Mouse (Mus musculus) MEL (cell line): Measurements from ENCODE around the gene Sf3b4. TPM values are rescaled to one million over a fixed set of nuclear protein-coding genes. Genes with fewer than 3 reads are reported as not detected.

Source experiments
- DNase-seq: peaks from one replicate; pipeline ENCODE4 v3.0.0; 2011; ENCODE audit warnings: low read depth, low spot score
- H3K27ac ChIP-seq: 2 replicates; pipeline ENCODE4 v1.5.1; 2012; ENCODE audit warnings: low read depth, mild to moderate bottlenecking, control low read depth, low read length, moderate library complexity; ENCODE audit not compliant: control insufficient read depth
- H3K27me3 ChIP-seq, 2 experiments: fragments of 150-350 bp in 1 of 2; sonication (generic) in 1 of 2; 2 replicates each; pipeline ENCODE4 v1.6.1; 2012; ENCODE audit warnings: low read length in 2 of 2, mild to moderate bottlenecking in 2 of 2, improper control_type of control experiment in 1 of 2, moderate library complexity in 1 of 2; ENCODE audit not compliant: insufficient read depth in 2 of 2, control insufficient read depth in 1 of 2
- H3K36me3 ChIP-seq, 2 experiments: 2 replicates each; pipeline ENCODE4 v1.6.1; 2012 to 2014; ENCODE audit warnings: low read length in 2 of 2, improper control_type of control experiment in 1 of 2, inconsistent platforms in 1 of 2, mild to moderate bottlenecking in 1 of 2; ENCODE audit not compliant: insufficient read depth in 2 of 2, control insufficient read depth in 1 of 2
- H3K4me1 ChIP-seq, 2 experiments: fragments of 150-350 bp in 1 of 2; sonication (generic) in 1 of 2; 2 replicates each; pipeline ENCODE4 v1.6.1; 2012; ENCODE audit warnings: low read length in 2 of 2, improper control_type of control experiment in 1 of 2, mild to moderate bottlenecking in 1 of 2; ENCODE audit not compliant: insufficient read depth in 2 of 2, control insufficient read depth in 1 of 2
- H3K4me3 ChIP-seq, 2 experiments: fragments of 150-350 bp in 1 of 2; sonication (generic) in 1 of 2; 2 replicates each; pipeline ENCODE4 v1.5.1; 2012; ENCODE audit warnings: low read depth in 2 of 2, low read length in 2 of 2, mild to moderate bottlenecking in 2 of 2, moderate library complexity in 2 of 2, control low read depth in 1 of 2, improper control_type of control experiment in 1 of 2; ENCODE audit not compliant: control insufficient read depth in 1 of 2, insufficient read depth in 1 of 2
- H3K79me2 ChIP-seq: 2 replicates; pipeline ENCODE4 v1.6.1; 2012; ENCODE audit warnings: mild to moderate bottlenecking, low read length, moderate library complexity; ENCODE audit not compliant: control insufficient read depth, poor library complexity, insufficient read depth
- H3K9ac ChIP-seq: 2 replicates; pipeline ENCODE4 v1.6.1; 2012; ENCODE audit warnings: low read depth, mild to moderate bottlenecking, control low read depth, low read length, moderate library complexity; ENCODE audit not compliant: control insufficient read depth, poor library complexity, severe bottlenecking
- H3K9me3 ChIP-seq: fragments of 150-350 bp; sonication (generic); replicated peaks from 2 replicates; pipeline ENCODE4 v1.6.1; 2012; ENCODE audit warnings: mild to moderate bottlenecking, low read length, improper control_type of control experiment, moderate library complexity; ENCODE audit not compliant: insufficient read depth
- BHLHE40 ChIP-seq: IDR thresholded peaks from 2 replicates; pipeline ENCODE4 v1.6.1; 2012; ENCODE audit warnings: low read depth, mild to moderate bottlenecking, inconsistent platforms, low read length, improper control_type of control experiment, borderline replicate concordance
- CHD1 ChIP-seq: IDR thresholded peaks from 2 replicates; pipeline ENCODE4 v1.6.1; 2012; ENCODE audit warnings: low read depth, mild to moderate bottlenecking, inconsistent platforms, low read length, improper control_type of control experiment
- CHD2 ChIP-seq: IDR thresholded peaks from 2 replicates; pipeline ENCODE4 v1.6.1; 2011; ENCODE audit warnings: low read length, improper control_type of control experiment
- CTCF ChIP-seq, 3 experiments: IDR thresholded peaks in 2 of 3; conservative IDR thresholded peaks in 1 of 3; 2 replicates each; pipeline ENCODE4 v1.5.1; 2011 to 2012; ENCODE audit warnings: low read length in 3 of 3, low read depth in 2 of 3, mild to moderate bottlenecking in 2 of 3, improper control_type of control experiment in 1 of 3, inconsistent platforms in 1 of 3, mixed read lengths in 1 of 3, moderate library complexity in 1 of 3; ENCODE audit not compliant: control insufficient read depth in 1 of 3, insufficient read depth in 1 of 3, poor library complexity in 1 of 3, severe bottlenecking in 1 of 3
- E2F4 ChIP-seq: IDR thresholded peaks from 2 replicates; pipeline ENCODE4 v1.6.1; 2011; ENCODE audit warnings: low read depth, low read length, improper control_type of control experiment, borderline replicate concordance
- GABPA ChIP-seq: IDR thresholded peaks from 2 replicates; pipeline ENCODE4 v1.6.1; 2012; ENCODE audit warnings: low read depth, mild to moderate bottlenecking, inconsistent platforms, low read length, improper control_type of control experiment, moderate library complexity
- HCFC1 ChIP-seq: IDR thresholded peaks from 2 replicates; pipeline ENCODE4 v1.6.1; 2012; ENCODE audit warnings: low read depth, mild to moderate bottlenecking, inconsistent platforms, low read length, improper control_type of control experiment, moderate library complexity
- JUND ChIP-seq: IDR thresholded peaks from 2 replicates; pipeline ENCODE4 v1.6.1; 2011; ENCODE audit warnings: low read depth, mild to moderate bottlenecking, improper control_type of control experiment, low read length
- MAFK ChIP-seq: IDR thresholded peaks from 2 replicates; pipeline ENCODE4 v1.6.1; 2011; ENCODE audit warnings: low read depth, mild to moderate bottlenecking, low read length, improper control_type of control experiment, borderline replicate concordance
- MAX ChIP-seq: IDR thresholded peaks from 2 replicates; pipeline ENCODE4 v1.6.1; 2011; ENCODE audit warnings: low read length, improper control_type of control experiment
- MAZ ChIP-seq: IDR thresholded peaks from 2 replicates; pipeline ENCODE4 v1.6.1; 2012; ENCODE audit warnings: low read depth, mild to moderate bottlenecking, inconsistent platforms, low read length, improper control_type of control experiment
- MEF2A ChIP-seq: IDR thresholded peaks from 2 replicates; pipeline ENCODE4 v1.6.1; 2014; ENCODE audit warnings: low read depth, mild to moderate bottlenecking, inconsistent platforms, low read length, improper control_type of control experiment; ENCODE audit not compliant: poor library complexity, insufficient replicate concordance, severe bottlenecking; ENCODE audit errors: extremely low read depth
- MXI1 ChIP-seq: IDR thresholded peaks from 2 replicates; pipeline ENCODE4 v1.6.1; 2011; ENCODE audit warnings: mild to moderate bottlenecking, low read depth, low read length, improper control_type of control experiment
- MYC ChIP-seq: IDR thresholded peaks from 2 replicates; pipeline ENCODE4 v1.6.1; 2011; ENCODE audit warnings: low read depth, mild to moderate bottlenecking, low read length, improper control_type of control experiment, moderate library complexity
- NELFE ChIP-seq: IDR thresholded peaks from 2 replicates; pipeline ENCODE4 v1.6.1; 2011; ENCODE audit warnings: low read depth, low read length, improper control_type of control experiment
- NRF1 ChIP-seq: IDR thresholded peaks from 2 replicates; pipeline ENCODE4 v1.6.1; 2014; ENCODE audit warnings: low read depth, mild to moderate bottlenecking, inconsistent platforms, low read length, improper control_type of control experiment, moderate library complexity; ENCODE audit not compliant: poor library complexity, insufficient read depth, severe bottlenecking
- POLR2A ChIP-seq, 2 experiments: IDR thresholded peaks; 2 replicates each; pipeline ENCODE4 v1.6.1; 2011 to 2012; ENCODE audit warnings: low read length in 2 of 2, mild to moderate bottlenecking in 2 of 2, control low read depth in 1 of 2, improper control_type of control experiment in 1 of 2, low read depth in 1 of 2, moderate library complexity in 1 of 2; ENCODE audit not compliant: control insufficient read depth in 1 of 2, insufficient read depth in 1 of 2, poor library complexity in 1 of 2
- POLR2AphosphoS2 ChIP-seq: IDR thresholded peaks from 2 replicates; pipeline ENCODE4 v1.6.1; 2011; ENCODE audit warnings: low read length, improper control_type of control experiment
- POLR2AphosphoS5 ChIP-seq: IDR thresholded peaks from 2 replicates; pipeline ENCODE4 v1.6.1; 2012; ENCODE audit warnings: low read depth, borderline replicate concordance, mild to moderate bottlenecking, inconsistent platforms, low read length, moderate library complexity, mixed read lengths
- RAD21 ChIP-seq: IDR thresholded peaks from 2 replicates; pipeline ENCODE4 v1.6.1; 2011; ENCODE audit warnings: mild to moderate bottlenecking, low read depth, low read length, improper control_type of control experiment
- SMC3 ChIP-seq: IDR thresholded peaks from 2 replicates; pipeline ENCODE4 v1.6.1; 2011; ENCODE audit warnings: low read depth, low read length, improper control_type of control experiment
- TAL1 ChIP-seq: IDR thresholded peaks from 2 replicates; pipeline ENCODE4 v1.6.1; 2012; ENCODE audit warnings: mild to moderate bottlenecking, inconsistent platforms, low read length, moderate library complexity, mixed read lengths
- TBP ChIP-seq: IDR thresholded peaks from 2 replicates; pipeline ENCODE4 v1.8.0; 2011; ENCODE audit warnings: low read depth, low read length, improper control_type of control experiment
- TCF12 ChIP-seq: IDR thresholded peaks from 2 replicates; pipeline ENCODE4 v1.6.1; 2014; ENCODE audit warnings: low read depth, mild to moderate bottlenecking, inconsistent platforms, low read length, improper control_type of control experiment, moderate library complexity
- UBTF ChIP-seq: IDR thresholded peaks from 2 replicates; pipeline ENCODE4 v1.6.1; 2012; ENCODE audit warnings: low read depth, mild to moderate bottlenecking, inconsistent platforms, low read length, improper control_type of control experiment, moderate library complexity, borderline replicate concordance; ENCODE audit not compliant: insufficient read depth
- USF1 ChIP-seq: IDR thresholded peaks from 2 replicates; pipeline ENCODE4 v1.6.1; 2014; ENCODE audit warnings: low read depth, mild to moderate bottlenecking, inconsistent platforms, low read length, improper control_type of control experiment, moderate library complexity
- USF2 ChIP-seq, 2 experiments: IDR thresholded peaks; 2 replicates each; pipeline ENCODE4 v1.6.1; 2011 to 2012; ENCODE audit warnings: improper control_type of control experiment in 2 of 2, low read length in 2 of 2, borderline replicate concordance in 1 of 2, inconsistent platforms in 1 of 2, low read depth in 1 of 2, mild to moderate bottlenecking in 1 of 2; ENCODE audit not compliant: insufficient read depth in 1 of 2
- ZKSCAN1 ChIP-seq: IDR thresholded peaks from 2 replicates; pipeline ENCODE4 v1.6.1; 2012; ENCODE audit warnings: low read depth, mild to moderate bottlenecking, inconsistent platforms, low read length, improper control_type of control experiment, moderate library complexity
- ZMIZ1 ChIP-seq: IDR thresholded peaks from 2 replicates; pipeline ENCODE4 v1.6.1; 2012; ENCODE audit warnings: low read depth, mild to moderate bottlenecking, inconsistent platforms, low read length, improper control_type of control experiment, moderate library complexity
- ZNF384 ChIP-seq: IDR thresholded peaks from 2 replicates; pipeline ENCODE4 v1.6.1; 2012; ENCODE audit warnings: low read depth, mild to moderate bottlenecking, inconsistent platforms, low read length, improper control_type of control experiment
- polyA plus RNA-seq, 2 experiments: library from polyadenylated mRNA; stranded (reverse) in 1 of 2; unstranded in 1 of 2; fragments of >175 nt in 1 of 2; fragments of >200 nt in 1 of 2; gene quantifications; 2 replicates each; pipeline versions ENCODE4 v1.2.1 to v1.2.4; 2012; ENCODE audit warnings: low replicate concordance in 2 of 2, low read depth in 1 of 2; ENCODE audit not compliant: insufficient read length in 2 of 2, insufficient read depth in 1 of 2, missing spikeins in 1 of 2
- total RNA-seq: library from RNA; depleted of rRNA; stranded (reverse); fragments of 300-350 nt; gene quantifications from 2 replicates; pipeline ENCODE4 v1.2.3, GENCODE M21; 2012

Gene Sf3b4
- total and polyA plus RNA-seq, 3 experiments: 102 to 423 (median 157) TPM

GRCm38 (mm10) chr3:96135011-96135410, 37.1 kb upstream of the Sf3b4 start:
- Histone ChIP-seq H3K79me2 (no peaks in the 10 kb centered on the region), H3K4me1 (no peaks in the 10 kb centered on the region; a peak in 1 of 4 replicates), H3K4me3 (no peak overlapping the region), H3K27me3 (no peaks in the 10 kb centered on the region), H3K9ac (no peak overlapping the region), H3K27ac (no peak overlapping the region), H3K9me3 (no peaks in the 10 kb centered on the region), H3K36me3 (peaks cover 2 to 27% of the 10 kb centered on the region in 2 experiments; a peak in 3 of 4 replicates)
- no peak for TF ChIP-seq NELFE
- TF ChIP-seq USF1: no peak
- TF ChIP-seq MXI1: no peak
- no peak for TF ChIP-seq POLR2AphosphoS5
- no peak for TF ChIP-seq ZMIZ1
- no peak for TF ChIP-seq MEF2A
- TF ChIP-seq ZKSCAN1: no peak
- no peak for TF ChIP-seq CHD2
- TF ChIP-seq NRF1: no peak
- TF ChIP-seq ZNF384: no peak
- no peak for DNase-seq

- Histone ChIP-seq H3K4me3 (no peak overlapping the region), H3K79me2 (no peaks in the 10 kb centered on the region), H3K9ac (no peak overlapping the region), H3K36me3 (peaks cover 17 to 19% of the 10 kb centered on the region in 2 experiments), H3K9me3 (no peaks in the 10 kb centered on the region), H3K4me1 (peaks cover 9% of the 10 kb centered on the region in 2 experiments; a peak in 3 of 4 replicates), H3K27ac (no peak overlapping the region), H3K27me3 (no peaks in the 10 kb centered on the region)
- DNase-seq: peak; percentile 93
- no peak for TF ChIP-seq NRF1
- TF ChIP-seq USF2 (IDR thresholded peaks at IDR 0.05; ENCODE audit: borderline replicate concordance in 1 of 2, insufficient read depth in 1 of 2, low read depth in 1 of 2, low read length in 2 of 2): no peak
- peak; percentile 32; the same call in 1 of the 2 replicates for TF ChIP-seq TBP
- peak; percentile 54; the same call in 1 of the 2 replicates for TF ChIP-seq HCFC1
- TF ChIP-seq RAD21: peak; percentile 99
- TF ChIP-seq ZMIZ1: no peak
- TF ChIP-seq JUND: peak; percentile 80
- peak; percentile 47 for TF ChIP-seq ZNF384
- peak; percentile 45; the same call in 1 of the 2 replicates for TF ChIP-seq MAX
- TF ChIP-seq TAL1: no peak
- no peak for TF ChIP-seq TCF12
- 0 out of 4 replicates have a peak, but pooled peaks of 1 of the 2 experiments have one; percentile 27 for TF ChIP-seq POLR2A (IDR thresholded peaks at IDR 0.05; ENCODE audit: control insufficient read depth in 1 of 2, insufficient read depth in 1 of 2, low read depth in 1 of 2, low read length in 2 of 2, poor library complexity in 1 of 2)
- TF ChIP-seq SMC3: peak; percentile 99
- peak; percentile 82; the same call in 1 of the 2 replicates for TF ChIP-seq MYC
- no peak; the same call in none of the 2 replicates for TF ChIP-seq MAZ
- no peak for TF ChIP-seq MXI1
- TF ChIP-seq NELFE: no peak
- peak; percentile 66 for TF ChIP-seq MAFK
- TF ChIP-seq GABPA: no peak
- TF ChIP-seq UBTF: no peak
- no peak for TF ChIP-seq CHD1
- no peak for TF ChIP-seq E2F4
- TF ChIP-seq POLR2AphosphoS2: no peak
- peak; percentile 51 to 99 (median 93) for TF ChIP-seq CTCF (IDR thresholded peaks at IDR 0.05 in 2 of 3, conservative IDR thresholded peaks at IDR 0.05 in 1 of 3; ENCODE audit: control insufficient read depth in 1 of 3, insufficient read depth in 1 of 3, low read depth in 2 of 3, low read length in 3 of 3, poor library complexity in 1 of 3, severe bottlenecking in 1 of 3)
- no peak for TF ChIP-seq CHD2
- peak; percentile 19; the same call in 1 of the 2 replicates for TF ChIP-seq BHLHE40
- TF ChIP-seq ZKSCAN1: no peak
These were observed 24.2 kb upstream of the Sf3b4 start for GRCm38 (mm10) chr3:96147950-96148349.
